Mouse (Mus musculus) kidney, adult 2 months (tissue): ENCODE results near the gene Dync1i2. TPM values are rescaled to one million over a fixed set of nuclear protein-coding genes. Genes with fewer than 3 reads are reported as not detected.

Experiments used
- DNase-seq: peaks from one replicate; pipeline ENCODE4 v3.0.0; 2021
- H3K27ac ChIP-seq: fragments of 200-500 bp; 2 replicates; pipeline ENCODE4 v1.5.1; 2012; ENCODE audit warnings: low read depth, low read length, control low read depth, inconsistent platforms; ENCODE audit not compliant: insufficient read depth
- H3K27me3 ChIP-seq: fragments of 200-500 bp; replicated peaks from 2 replicates; pipeline ENCODE4 v1.6.1; 2012; ENCODE audit warnings: mild to moderate bottlenecking, moderate library complexity, low read length, inconsistent platforms; ENCODE audit not compliant: control insufficient read depth, insufficient read depth
- H3K36me3 ChIP-seq: fragments of 200-500 bp; 2 replicates; pipeline ENCODE4 v1.6.1; 2012; ENCODE audit warnings: mild to moderate bottlenecking, moderate library complexity, low read length, inconsistent platforms; ENCODE audit not compliant: control insufficient read depth, insufficient read depth
- H3K4me1 ChIP-seq: fragments of 200-500 bp; 2 replicates; pipeline ENCODE4 v1.6.1; 2011; ENCODE audit warnings: low read length; ENCODE audit not compliant: control insufficient read depth, insufficient read depth
- H3K4me3 ChIP-seq: fragments of 200-500 bp; 2 replicates; pipeline ENCODE4 v1.5.1; 2011; ENCODE audit warnings: mild to moderate bottlenecking, low read depth, low read length, control low read depth; ENCODE audit not compliant: insufficient read depth
- CTCF ChIP-seq: fragments of 200-500 bp; conservative IDR thresholded peaks from 2 replicates; pipeline ENCODE4 v1.5.1; 2011; ENCODE audit warnings: low read depth, mild to moderate bottlenecking, control low read depth, low read length, moderate library complexity, mixed read lengths; ENCODE audit not compliant: insufficient read depth, insufficient read length
- POLR2A ChIP-seq: fragments of 200-500 bp; IDR thresholded peaks from one replicate; pipeline ENCODE4 v1.6.1; 2011; ENCODE audit warnings: low read depth, low read length, control low read depth
- WGBS: fragments of 180-500 bp; shearing (Covaris S2); methylation state at CpG from one replicate; pipeline ENCODE4 v1.1.7; 2018; 5-methylcytosine and 5-hydroxymethylcytosine counted together
- polyA plus RNA-seq: library from polyadenylated mRNA; depleted of rRNA; stranded (reverse); fragments of >200 nt; gene quantifications from 2 replicates; pipeline ENCODE4 v1.2.3, GENCODE M21; 2012

The Dync1i2 gene
- polyA plus RNA-seq, 1 experiment = 28.8 TPM

- DNase-seq = no peak
- 75% methylated on average over 3 of the region's 3 CpGs for whole genome bisulfite sequencing
- peaks cover 3% of the 10 kb centered on the region for H3K36me3 ChIP-seq
- peaks cover 4% of the 10 kb centered on the region; the same call in 1 of the 2 replicates for H3K4me1 ChIP-seq
- H3K4me3 ChIP-seq = no peak overlapping the region
- H3K27ac ChIP-seq = no peak overlapping the region
- no peaks in the 10 kb centered on the region for H3K27me3 ChIP-seq
- TF ChIP-seq CTCF = no peak
- TF ChIP-seq POLR2A = no peak
Observed at GRCm38 (mm10) chr2:71245416-71245815, 33.9 kb downstream of the Dync1i2 start.

GRCm38 (mm10) chr2:71246096-71246495 lies 34.6 kb downstream of the Dync1i2 start:
- no peak for DNase-seq
- Histone ChIP-seq H3K4me3 (no peak overlapping the region), H3K27me3 (no peaks in the 10 kb centered on the region), H3K27ac (no peak overlapping the region), H3K4me1 (peaks cover 4% of the 10 kb centered on the region; the same call in 1 of the 2 replicates), H3K36me3 (peaks cover 6% of the 10 kb centered on the region)
- TF ChIP-seq POLR2A = no peak
- TF ChIP-seq CTCF = no peak
- WGBS = 74% methylated on average over 5 of the region's 5 CpGs

DNA sequence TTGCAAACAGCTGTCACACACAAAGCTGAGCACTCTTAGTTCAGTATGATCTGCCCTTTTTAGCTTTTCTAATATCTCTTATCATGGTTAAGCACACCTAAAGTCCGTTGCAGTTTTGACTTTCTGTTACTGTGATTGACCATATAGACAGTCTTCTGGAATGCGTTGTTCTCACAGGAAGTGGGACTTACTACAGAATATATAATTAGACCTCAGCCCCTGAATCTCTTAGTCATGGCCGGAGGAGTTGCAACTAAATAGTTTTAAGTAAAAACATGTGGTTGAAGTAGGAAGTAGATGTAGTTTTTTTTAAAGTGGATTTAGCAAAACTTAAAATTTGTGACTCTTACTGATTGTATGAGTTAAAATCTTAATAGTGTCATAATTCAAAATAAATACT lies 36.6 kb downstream of the Dync1i2 start:
- Histone ChIP-seq H3K27ac (no peak overlapping the region), H3K4me1 (peaks cover 4% of the 10 kb centered on the region; the same call in 1 of the 2 replicates), H3K4me3 (no peak overlapping the region), H3K36me3 (peaks cover 6% of the 10 kb centered on the region), H3K27me3 (no peaks in the 10 kb centered on the region)
- TF ChIP-seq POLR2A = no peak
- DNase-seq = no peak
- WGBS = 68% methylated on average over 3 of the region's 3 CpGs

GRCm38 (mm10) chr2:71250841-71251240 lies 39.3 kb downstream of the Dync1i2 start:
- no peak overlapping the region for H3K4me3 ChIP-seq
- peak; percentile 56 for DNase-seq
- WGBS = 55% methylated on average over 5 of the region's 5 CpGs
- TF ChIP-seq POLR2A (no peak), CTCF (peak; percentile 42; the same call in 1 of the 2 replicates)
- peaks cover 6% of the 10 kb centered on the region for H3K36me3 ChIP-seq
- H3K27ac ChIP-seq = no peak overlapping the region
- H3K27me3 ChIP-seq = no peaks in the 10 kb centered on the region
- peaks cover 3% of the 10 kb centered on the region; the same call in 1 of the 2 replicates for H3K4me1 ChIP-seq

DNA sequence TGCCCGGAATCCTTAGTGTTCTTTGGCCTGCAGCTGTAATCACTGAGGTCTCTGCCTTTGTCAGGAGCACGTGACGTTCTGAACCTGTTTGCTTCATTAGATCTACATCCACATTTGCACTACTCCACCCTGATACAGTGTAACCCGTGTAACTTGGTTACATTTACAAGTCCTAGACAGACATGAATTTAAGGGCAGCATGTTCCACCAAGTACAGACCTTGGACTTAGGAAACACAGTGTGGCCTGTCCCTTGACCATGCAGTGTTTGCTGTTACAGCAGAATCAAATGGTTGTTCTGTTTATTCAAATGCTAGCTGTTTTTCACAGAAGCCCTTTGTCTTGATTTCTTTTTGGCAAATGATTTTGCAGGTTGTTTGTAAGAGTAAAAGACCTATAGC lies 43.3 kb downstream of the Dync1i2 start:
- Histone ChIP-seq H3K27me3 (no peaks in the 10 kb centered on the region), H3K4me1 (peaks cover 3% of the 10 kb centered on the region; the same call in 1 of the 2 replicates), H3K4me3 (no peak overlapping the region), H3K27ac (no peak overlapping the region), H3K36me3 (peaks cover 10% of the 10 kb centered on the region)
- peak; percentile 51 for DNase-seq
- TF ChIP-seq CTCF (no peak), POLR2A (no peak)
- WGBS = 50% methylated on average over 4 of the region's 4 CpGs

DNA sequence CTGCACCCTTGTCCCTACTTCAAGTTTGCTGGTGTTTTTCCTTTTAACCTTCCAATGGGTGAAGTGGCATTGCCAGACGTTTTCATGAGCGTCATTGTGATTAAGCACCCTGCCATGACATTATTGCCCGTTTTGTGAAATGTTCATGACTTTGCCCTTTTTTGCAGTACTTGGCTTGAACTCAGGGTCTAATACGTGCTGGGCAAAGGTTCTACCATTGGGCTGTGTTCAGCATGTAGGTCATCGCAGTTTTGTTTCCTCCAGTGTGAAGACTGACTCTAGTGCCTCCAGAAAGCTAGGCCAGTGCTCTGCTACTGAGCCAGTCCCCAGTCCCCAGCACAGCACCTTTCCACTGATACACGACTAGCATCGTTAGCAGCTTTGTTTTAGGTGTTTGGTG lies 45.1 kb downstream of the Dync1i2 start:
- peaks cover 7% of the 10 kb centered on the region for H3K36me3 ChIP-seq
- 61% methylated on average over 7 of the region's 7 CpGs for WGBS
- peak; percentile 72 for DNase-seq
- H3K4me3 ChIP-seq = no peak overlapping the region
- peaks cover 3% of the 10 kb centered on the region; the same call in 1 of the 2 replicates for H3K4me1 ChIP-seq
- no peaks in the 10 kb centered on the region for H3K27me3 ChIP-seq
- TF ChIP-seq POLR2A = no peak
- no peak for TF ChIP-seq CTCF
- H3K27ac ChIP-seq = no peak overlapping the region

GRCm38 (mm10) chr2:71264585-71264984 lies 53.1 kb downstream of the Dync1i2 start:
- Histone ChIP-seq H3K27ac (no peak overlapping the region), H3K4me1 (no peaks in the 10 kb centered on the region), H3K27me3 (no peaks in the 10 kb centered on the region), H3K4me3 (no peak overlapping the region), H3K36me3 (peaks cover 4% of the 10 kb centered on the region; the same call in 1 of the 2 replicates)
- WGBS = 78% methylated on average over 20 of the region's 20 CpGs
- TF ChIP-seq CTCF (no peak), POLR2A (no peak)
- DNase-seq = no peak
